Comparison of ENCODE assay signal across 14 mouse cellular contexts in the genomic region with DNA sequence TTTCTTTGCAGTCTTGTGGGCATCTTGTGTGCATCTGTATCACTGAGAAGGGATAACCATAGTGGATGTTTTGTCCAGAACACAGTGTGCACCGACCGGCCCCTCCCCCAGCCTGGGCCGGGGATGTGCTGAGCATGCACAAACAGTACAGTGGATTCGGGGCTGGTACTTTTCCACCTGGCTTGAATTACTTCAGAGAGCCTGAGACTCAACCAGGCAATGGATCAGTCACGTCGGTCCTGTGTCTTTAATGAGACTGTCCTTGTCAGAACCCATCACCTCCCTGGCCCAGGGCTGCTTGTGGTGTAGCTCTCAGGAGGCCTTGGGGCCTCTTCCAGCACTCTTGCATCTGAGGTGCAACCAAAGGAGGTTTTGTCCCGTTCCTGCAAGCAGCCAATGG. TPM values are rescaled to one million over a fixed set of nuclear protein-coding genes. Genes with fewer than 3 reads are reported as not detected.
DNase-seq lines count a peak whose midpoint lies in the region; ATAC-seq lines count a peak whose summit lies in the region.
"Had no signal": no experiment of that assay in that cellular context is flagged by ENCODE, and none has a peak within 500 bp of the region (broad histone marks: within the 10 kb centered on the region; RNA-seq: fewer than 3 reads in every experiment).

No protein-coding gene starts in this region.

- 73% methylated on average over 7 of the region's 7 CpGs for WGBS in midbrain, embryonic 13.5 days
- WGBS in midbrain, embryonic 16.5 days = 78% methylated on average over 7 of the region's 7 CpGs
- WGBS in embryonic facial prominence, embryonic 11.5 days = 54% methylated on average over 7 of the region's 7 CpGs
- WGBS in heart, embryonic 12.5 days = 73% methylated on average over 7 of the region's 7 CpGs

- H3K36me3 ChIP-seq in midbrain, embryonic 13.5 days = peaks cover 58% of the 10 kb centered on the region
- peaks cover 8% of the 10 kb centered on the region for H3K36me3 ChIP-seq in midbrain, embryonic 16.5 days (ENCODE audit: control insufficient read depth, insufficient read depth, low read length)
- no peaks in the 10 kb centered on the region for H3K36me3 ChIP-seq in embryonic facial prominence, embryonic 11.5 days (replicated peaks; ENCODE audit: control insufficient read depth, insufficient read depth, low read depth, low read length)
- no peaks in the 10 kb centered on the region for H3K36me3 ChIP-seq in heart, embryonic 12.5 days
- H3K36me3 ChIP-seq: liver, embryonic 15.5 days had no signal

- ATAC-seq in midbrain, embryonic 13.5 days = no peak; the same call in 1 of the 2 replicates
- ATAC-seq in midbrain, embryonic 16.5 days = no peak
- ATAC-seq in embryonic facial prominence, embryonic 11.5 days (replicated peaks; ENCODE audit: insufficient number of reproducible peaks, low FRiP score, low TSS enrichment, low read depth) = no peak
- ATAC-seq in heart, embryonic 12.5 days (ENCODE audit: insufficient number of reproducible peaks, low FRiP score) = no peak; the same call in 1 of the 2 replicates

- H3K9me3 ChIP-seq in midbrain, embryonic 13.5 days = no peaks in the 10 kb centered on the region
- no peaks in the 10 kb centered on the region for H3K9me3 ChIP-seq in midbrain, embryonic 16.5 days (replicated peaks; ENCODE audit: control insufficient read depth, low read length, poor library complexity, severe bottlenecking)
- no peaks in the 10 kb centered on the region for H3K9me3 ChIP-seq in embryonic facial prominence, embryonic 11.5 days (replicated peaks; ENCODE audit: control insufficient read depth, low read length)
- H3K9me3 ChIP-seq in heart, embryonic 12.5 days (replicated peaks) = no peaks in the 10 kb centered on the region
- H3K9me3 ChIP-seq: liver, embryonic 15.5 days had no signal

- H3K27ac ChIP-seq in midbrain, embryonic 13.5 days = peak overlapping the region; percentile 31
- no peak overlapping the region for H3K27ac ChIP-seq in midbrain, embryonic 16.5 days (ENCODE audit: low read length)
- H3K27ac ChIP-seq in embryonic facial prominence, embryonic 11.5 days (replicated peaks; ENCODE audit: low read depth, low read length) = no peak overlapping the region
- H3K27ac ChIP-seq in heart, embryonic 12.5 days (ENCODE audit: poor library complexity, severe bottlenecking) = no peak overlapping the region
- H3K27ac ChIP-seq: gastrocnemius, adult 2 months; liver, embryonic 15.5 days had no signal

- H3K27me3 ChIP-seq in midbrain, embryonic 13.5 days = no peaks in the 10 kb centered on the region
- H3K27me3 ChIP-seq in midbrain, embryonic 16.5 days (ENCODE audit: control insufficient read depth, insufficient read depth, low read depth, low read length) = no peaks in the 10 kb centered on the region
- H3K27me3 ChIP-seq in embryonic facial prominence, embryonic 11.5 days (ENCODE audit: control insufficient read depth, insufficient read depth, low read length) = no peaks in the 10 kb centered on the region
- no peaks in the 10 kb centered on the region for H3K27me3 ChIP-seq in heart, embryonic 12.5 days (replicated peaks)
- H3K27me3 ChIP-seq: liver, embryonic 15.5 days had no signal

- H3K4me2 ChIP-seq in midbrain, embryonic 13.5 days (replicated peaks) = no peak overlapping the region
- no peak overlapping the region for H3K4me2 ChIP-seq in midbrain, embryonic 16.5 days (ENCODE audit: low read length)
- no peak overlapping the region for H3K4me2 ChIP-seq in embryonic facial prominence, embryonic 11.5 days (ENCODE audit: low read depth, low read length)
- no peak overlapping the region for H3K4me2 ChIP-seq in heart, embryonic 12.5 days
- H3K4me2 ChIP-seq: liver, embryonic 15.5 days had no signal

- H3K4me3 ChIP-seq in midbrain, embryonic 13.5 days (replicated peaks) = no peak overlapping the region
- H3K4me3 ChIP-seq in midbrain, embryonic 16.5 days (ENCODE audit: low read depth, low read length) = no peak overlapping the region
- H3K4me3 ChIP-seq in embryonic facial prominence, embryonic 11.5 days (ENCODE audit: low read depth, low read length) = no peak overlapping the region
- no peak overlapping the region for H3K4me3 ChIP-seq in heart, embryonic 12.5 days
- H3K4me3 ChIP-seq: gastrocnemius, adult 2 months; liver, embryonic 15.5 days had no signal

- peaks cover 21% of the 10 kb centered on the region for H3K4me1 ChIP-seq in midbrain, embryonic 13.5 days (replicated peaks)
- H3K4me1 ChIP-seq in midbrain, embryonic 16.5 days (ENCODE audit: control insufficient read depth, insufficient read depth, low read length) = no peaks in the 10 kb centered on the region
- no peaks in the 10 kb centered on the region; the same call in 1 of the 2 replicates for H3K4me1 ChIP-seq in embryonic facial prominence, embryonic 11.5 days (ENCODE audit: control insufficient read depth, insufficient read depth, low read length)
- peaks cover 8% of the 10 kb centered on the region; the same call in 1 of the 2 replicates for H3K4me1 ChIP-seq in heart, embryonic 12.5 days (replicated peaks)
- H3K4me1 ChIP-seq: liver, embryonic 15.5 days had no signal

- peak; percentile 69 to 85 for DNase-seq in adrenal gland, adult (ENCODE audit: inconsistent age in 2 of 2, low spot score in 1 of 2)
- no peak for DNase-seq in adrenal gland, postnatal 4 days (ENCODE audit: low spot score in 2 of 2)
- peak; percentile 38 for DNase-seq in embryonic facial prominence, embryonic 11.5 days (ENCODE audit: low spot score)
- DNase-seq in testis, postnatal 10 days (ENCODE audit: low spot score) = peak; percentile 66
- DNase-seq in layer of hippocampus, postnatal 36 days = no peak
- DNase-seq: cerebellum, adult 8-10 months; gastrocnemius, adult 2 months; kidney, adult 11 months; kidney, postnatal 36 days; left cerebral cortex, postnatal 4 days had no signal

- H3K9ac ChIP-seq in midbrain, embryonic 13.5 days (replicated peaks) = no peak overlapping the region
- no peak overlapping the region for H3K9ac ChIP-seq in midbrain, embryonic 16.5 days (ENCODE audit: low read depth, low read length)
- H3K9ac ChIP-seq in embryonic facial prominence, embryonic 11.5 days (replicated peaks; ENCODE audit: low read length) = no peak overlapping the region
- H3K9ac ChIP-seq in heart, embryonic 12.5 days = no peak overlapping the region
- H3K9ac ChIP-seq: liver, embryonic 15.5 days had no signal

RNA-seq across cellular contexts. Expression of a gene that starts 46.4 kb away (rescaled TPM):
- total RNA-seq in adrenal gland, postnatal 4 days (2021) = 1 to 10 TPM; 4.1 to 4.5 TPM
- 16.8 and 21.8 TPM in 2 replicates for polyA plus RNA-seq in midbrain, embryonic 13.5 days (2015; fragmentation: Nextera tagmentation; extraction: Ambion mirVana)
- 22.2 and 26.1 TPM in 2 replicates for polyA plus RNA-seq in midbrain, embryonic 16.5 days (2015; fragmentation: Nextera tagmentation; extraction: Ambion mirVana)
- polyA plus RNA-seq in embryonic facial prominence, embryonic 11.5 days (2014; fragmentation: Nextera tagmentation; extraction: Ambion mirVana) = 1.5 and 2.0 TPM in 2 replicates
- 0.75 and 0.85 TPM in 2 replicates for polyA plus RNA-seq in heart, embryonic 12.5 days (2016; fragmentation: Nextera tagmentation; extraction: Ambion mirVana)
- total RNA-seq in layer of hippocampus, postnatal 36 days (2021) = 10 to 100 TPM; 44.9 to 51.7 TPM
- total RNA-seq: gastrocnemius, adult 2 months had no signal
- polyA plus RNA-seq: liver, embryonic 15.5 days had no signal

Comparison
In these comparisons a context has a peak if more than half of its experiments do, and no peak if none do; other contexts are left out.
1. DNase-seq: peak in adrenal gland, adult (2 of 2), embryonic facial prominence, embryonic 11.5 days (single experiment) and testis, postnatal 10 days (single experiment); none in adrenal gland, postnatal 4 days (0 of 2) and layer of hippocampus, postnatal 36 days (0 of 2).